Mouse (Mus musculus) 3134 (cell line): ENCODE measurements around the gene Eef2.
"Not testable (repeated sequence)": the region's sequence is repeated elsewhere in the genome, so short reads cannot be mapped to it uniquely, and the experiment has no call there.

ENCODE experiments used
- DNase-seq: peaks from one replicate; pipeline ENCODE4 v3.0.0-alpha.2; 2011; ENCODE audit warnings: low spot score; ENCODE audit not compliant: insufficient read length; ENCODE audit errors: extremely low read depth

Gene Eef2

GRCm38 (mm10) chr10:81198990-81199389 is 22.6 kb downstream of the Eef2 start:
- no peak for DNase-seq

GRCm38 (mm10) chr10:81200141-81200540 is 23.7 kb downstream of the Eef2 start:
- no peak for DNase-seq

- DNase-seq: no peak
Measured at GRCm38 (mm10) chr10:81200605-81201287, 24.3 kb downstream of the Eef2 start.

GRCm38 (mm10) chr10:81201807-81202758 is 25.7 kb downstream of the Eef2 start, which contains the start of gene Nmrk2:
Gene Nmrk2 (minus strand): TSS chr10:81202051.
- DNase-seq: no peak

- no peak for DNase-seq
Measured at GRCm38 (mm10) chr10:81202978-81203720, 26.7 kb downstream of the Eef2 start.

GRCm38 (mm10) chr10:81204137-81204536 is 27.7 kb downstream of the Eef2 start:
- DNase-seq: no peak

- DNase-seq: no peak
Measured at GRCm38 (mm10) chr10:81210154-81210553, 33.7 kb downstream of the Eef2 start.

GRCm38 (mm10) chr10:81216260-81216659 is 39.8 kb downstream of the Eef2 start:
- DNase-seq: no peak

GRCm38 (mm10) chr10:81216810-81217209 is 40.4 kb downstream of the Eef2 start:
- no peak for DNase-seq

GRCm38 (mm10) chr10:81217267-81217666 is 40.8 kb downstream of the Eef2 start:
- DNase-seq: not testable (repeated sequence)

- DNase-seq: no peak
Measured at GRCm38 (mm10) chr10:81217964-81218363, 41.5 kb downstream of the Eef2 start.

GRCm38 (mm10) chr10:81221402-81222015 is 45.1 kb downstream of the Eef2 start:
- DNase-seq: no peak

GRCm38 (mm10) chr10:81223731-81224130 is 47.3 kb downstream of the Eef2 start:
- not testable (repeated sequence) for DNase-seq

GRCm38 (mm10) chr10:81229735-81230437 is 53.5 kb downstream of the Eef2 start:
- no peak for DNase-seq

GRCm38 (mm10) chr10:81230438-81231332 is 54.3 kb downstream of the Eef2 start, which contains the start of gene Atcay:
Gene Atcay (minus strand): TSS chr10:81230833.
- DNase-seq: no peak

- no peak for DNase-seq
Measured at GRCm38 (mm10) chr10:81231436-81231835, 55.0 kb downstream of the Eef2 start.
